Mouse (Mus musculus) embryo, embryonic 11 days (tissue): ENCODE measurements at regions not wholly inside any gene's neighbourhood (a gene's known extent, or its start where the extent isn't known, plus 50 kb on each side); places are given as distances from the start of the nearest gene placed in this dataset.

Experiments
- DNase-seq: peaks from one replicate; pipeline ENCODE4 v3.0.0-alpha.2; 2015

DNA sequence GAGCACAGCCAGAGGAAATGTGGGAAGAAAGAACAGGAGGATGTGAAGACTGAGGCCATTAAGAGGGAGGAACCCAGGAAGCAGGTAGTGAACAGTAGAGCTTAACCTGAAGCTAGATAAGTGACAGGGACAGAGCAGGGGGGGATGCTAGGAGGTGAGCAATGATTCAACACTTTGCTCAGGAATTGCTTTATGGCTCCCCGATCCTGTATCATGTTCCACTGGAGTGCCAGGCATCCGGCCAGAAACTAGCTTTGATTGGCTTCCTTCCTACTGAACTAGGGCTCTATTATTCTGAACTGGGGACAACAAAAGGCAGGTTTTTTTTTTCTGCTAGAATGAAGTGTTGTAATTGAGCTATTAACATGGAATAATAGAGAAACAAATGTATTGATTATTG lies 493.1 kb upstream of the Fat3 start:
- no peak for DNase-seq

DNA sequence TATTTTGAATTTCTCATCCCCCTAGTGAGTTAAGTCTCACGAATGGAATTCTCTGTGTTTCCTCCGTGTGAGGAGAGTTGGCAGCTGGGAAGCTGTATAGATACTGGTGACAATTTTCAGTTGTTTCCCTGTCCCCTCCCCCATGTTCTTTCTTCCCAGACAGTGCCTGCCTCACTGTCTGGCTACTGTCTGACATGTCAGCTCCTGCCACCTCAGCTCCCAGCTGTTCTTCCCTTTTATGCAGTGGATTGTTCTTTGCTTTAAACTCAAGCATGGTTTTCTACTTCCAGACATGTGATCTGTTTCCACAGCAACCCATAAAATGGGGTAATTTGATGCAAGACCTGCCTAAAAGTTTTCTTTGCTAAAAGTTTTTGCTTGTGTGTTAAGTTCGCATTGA lies 487.0 kb upstream of the Fat3 start:
- DNase-seq = peak; percentile 60

DNA sequence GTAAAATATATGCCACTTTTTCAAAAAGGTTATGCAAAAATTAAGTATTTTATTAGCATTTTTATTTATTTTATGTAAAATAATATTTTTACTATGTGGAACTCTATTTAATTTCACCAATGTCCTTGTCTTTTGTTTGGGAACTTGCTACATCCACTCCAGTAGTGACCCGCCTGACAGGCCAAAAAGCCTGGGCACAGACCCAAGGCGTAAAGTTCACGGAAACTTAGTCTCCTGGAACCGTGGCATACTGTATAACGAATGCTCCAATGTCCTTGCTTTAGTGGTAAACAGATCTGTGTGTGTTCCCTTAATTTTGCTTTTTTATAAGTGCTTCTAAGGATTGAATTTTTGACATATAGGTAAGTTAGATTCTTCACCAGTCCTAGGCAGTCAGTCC lies 476.2 kb upstream of the Fat3 start:
- no peak for DNase-seq

GRCm38 (mm10) chr9:16970373-16970772 lies 469.3 kb upstream of the Fat3 start:
- peak; percentile 23 for DNase-seq

- peak; percentile 2 for DNase-seq
Measured at GRCm38 (mm10) chr9:16933602-16934001, 432.5 kb upstream of the Fat3 start.

GRCm38 (mm10) chr9:16931586-16931985 lies 430.5 kb upstream of the Fat3 start:
- no peak for DNase-seq

GRCm38 (mm10) chr9:16926315-16926984 lies 425.4 kb upstream of the Fat3 start:
- no peak for DNase-seq

GRCm38 (mm10) chr9:16925279-16925678 lies 424.2 kb upstream of the Fat3 start:
- DNase-seq = no peak

GRCm38 (mm10) chr9:16906155-16906554 lies 405.1 kb upstream of the Fat3 start:
- DNase-seq = no peak

DNA sequence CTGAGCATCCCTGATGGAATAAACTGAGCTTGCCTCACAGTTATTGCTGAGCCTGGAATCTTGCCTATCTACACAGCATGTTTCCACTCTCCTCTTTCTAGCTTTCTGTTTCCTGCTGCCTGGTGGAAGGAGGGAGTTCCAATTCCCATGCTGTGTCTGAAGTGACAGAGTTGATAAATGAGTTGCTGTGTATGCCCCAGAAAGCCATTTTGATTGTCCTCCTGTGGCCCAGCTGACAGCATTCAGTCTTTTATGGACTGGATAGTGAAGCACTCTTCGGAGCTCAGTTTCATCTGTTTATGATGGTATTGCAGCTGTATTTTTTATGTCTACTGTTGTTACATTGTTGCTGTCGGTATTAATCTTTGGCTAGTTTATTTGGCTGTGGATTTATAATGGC lies 398.0 kb upstream of the Fat3 start:
- no peak for DNase-seq

DNA sequence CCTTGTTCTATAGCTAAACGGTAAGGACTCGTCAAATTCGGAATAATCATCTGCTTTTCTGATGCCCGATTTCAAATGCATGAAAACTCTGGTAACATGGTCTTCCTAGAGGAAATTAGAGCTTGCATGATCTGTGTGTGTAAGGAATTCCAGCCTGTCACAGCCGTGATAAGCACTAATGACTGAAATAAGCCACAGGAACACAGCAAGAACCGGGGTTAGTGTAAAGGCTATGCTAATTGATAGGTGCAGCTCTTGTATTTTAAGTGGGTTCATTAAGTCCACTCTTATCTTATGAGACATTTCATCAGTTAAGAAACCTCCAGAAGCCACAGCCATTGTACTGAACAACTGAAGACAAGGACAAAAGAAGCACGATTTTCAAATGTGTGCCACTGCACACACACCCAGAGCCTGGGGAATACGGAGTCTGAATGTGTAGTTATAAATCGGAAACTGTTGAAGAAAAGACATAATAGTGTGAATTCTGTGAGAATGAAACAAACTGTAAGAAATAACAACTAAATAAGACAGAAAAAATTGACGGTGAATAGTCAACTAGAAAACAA lies 351.5 kb upstream of the Fat3 start:
- DNase-seq = no peak

DNA sequence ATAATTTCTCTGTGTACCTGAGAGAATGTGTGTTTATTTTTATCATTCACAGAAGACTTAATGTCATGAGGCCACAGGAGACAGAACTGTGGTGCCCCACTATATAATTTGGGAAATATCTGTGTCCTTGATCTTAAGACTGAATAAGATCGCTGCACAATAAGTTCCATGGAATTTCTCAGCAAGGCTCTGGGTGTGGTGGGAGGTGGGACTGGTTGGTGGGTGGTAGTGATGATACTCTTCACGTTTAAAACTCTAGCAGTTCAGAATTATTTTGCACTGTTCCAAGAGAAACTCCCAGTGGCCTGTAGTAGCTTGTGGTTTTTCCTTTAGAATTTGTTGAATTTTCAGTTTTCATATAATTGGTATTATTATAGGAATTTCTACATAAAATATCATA lies 307.4 kb upstream of the Fat3 start:
- DNase-seq = no peak

DNA sequence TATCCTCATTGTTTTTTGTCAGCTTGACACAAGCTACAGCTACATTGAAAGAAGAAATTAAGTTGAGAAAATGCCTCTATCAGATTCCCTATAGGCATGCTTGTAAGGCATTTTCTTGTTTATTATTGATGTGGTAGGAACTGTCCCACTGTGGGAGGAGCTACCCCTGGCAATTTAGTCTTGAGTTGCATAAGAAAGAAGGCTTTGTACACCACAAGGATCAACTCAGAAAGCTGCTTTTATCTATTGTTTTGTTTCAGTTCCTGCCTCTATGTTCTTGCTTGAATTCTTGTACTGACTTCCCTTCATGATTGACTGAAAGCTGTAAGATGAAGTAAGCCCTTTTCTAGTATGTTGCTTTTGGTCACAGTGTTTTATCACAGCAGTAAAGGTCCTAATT lies 271.8 kb upstream of the Fat3 start:
- DNase-seq = no peak

DNA sequence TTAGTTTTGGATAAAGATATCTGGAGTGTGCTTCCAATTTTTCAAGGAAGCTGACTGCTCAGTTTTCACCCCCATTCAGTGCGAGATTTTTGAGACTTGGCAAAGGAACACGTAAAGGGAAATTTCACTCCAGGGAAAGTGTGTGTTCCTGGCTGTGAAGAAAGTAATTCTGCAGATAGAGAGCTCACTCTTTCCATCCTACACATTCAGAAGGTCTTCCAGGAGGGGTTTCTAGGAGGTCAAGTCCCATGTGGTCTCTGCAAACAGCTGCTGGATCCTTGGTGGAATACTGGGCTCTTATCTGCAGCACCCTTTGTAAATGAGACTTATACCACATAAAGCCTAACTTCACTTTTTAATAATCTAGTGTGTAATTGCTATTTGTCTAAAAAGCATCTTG lies 226.6 kb upstream of the Fat3 start:
- no peak for DNase-seq

- DNase-seq = no peak
Measured at GRCm38 (mm10) chr9:16702431-16702830, 201.3 kb upstream of the Fat3 start.

GRCm38 (mm10) chr9:16661527-16661926 lies 160.4 kb upstream of the Fat3 start:
- no peak for DNase-seq

DNA sequence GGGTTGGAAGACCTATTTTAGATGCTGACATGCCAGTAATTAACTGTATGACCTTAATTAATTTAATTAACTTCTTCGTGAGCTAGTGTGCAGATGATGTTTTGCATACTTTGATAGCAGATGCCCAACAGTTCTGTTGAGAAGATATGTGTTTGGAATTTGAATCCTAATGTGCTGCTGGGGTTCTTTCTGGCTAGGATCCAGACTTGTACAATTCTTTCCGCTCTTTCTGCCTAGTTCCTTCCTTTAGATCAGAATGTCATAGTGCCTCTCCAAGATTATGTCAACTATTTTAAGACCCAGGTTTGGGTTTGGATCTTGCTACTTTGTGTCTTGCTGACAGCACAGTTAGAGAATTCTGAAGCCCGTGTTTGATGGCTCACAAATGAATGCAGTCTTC lies 159.9 kb upstream of the Fat3 start:
- no peak for DNase-seq
